In the genomic region with DNA sequence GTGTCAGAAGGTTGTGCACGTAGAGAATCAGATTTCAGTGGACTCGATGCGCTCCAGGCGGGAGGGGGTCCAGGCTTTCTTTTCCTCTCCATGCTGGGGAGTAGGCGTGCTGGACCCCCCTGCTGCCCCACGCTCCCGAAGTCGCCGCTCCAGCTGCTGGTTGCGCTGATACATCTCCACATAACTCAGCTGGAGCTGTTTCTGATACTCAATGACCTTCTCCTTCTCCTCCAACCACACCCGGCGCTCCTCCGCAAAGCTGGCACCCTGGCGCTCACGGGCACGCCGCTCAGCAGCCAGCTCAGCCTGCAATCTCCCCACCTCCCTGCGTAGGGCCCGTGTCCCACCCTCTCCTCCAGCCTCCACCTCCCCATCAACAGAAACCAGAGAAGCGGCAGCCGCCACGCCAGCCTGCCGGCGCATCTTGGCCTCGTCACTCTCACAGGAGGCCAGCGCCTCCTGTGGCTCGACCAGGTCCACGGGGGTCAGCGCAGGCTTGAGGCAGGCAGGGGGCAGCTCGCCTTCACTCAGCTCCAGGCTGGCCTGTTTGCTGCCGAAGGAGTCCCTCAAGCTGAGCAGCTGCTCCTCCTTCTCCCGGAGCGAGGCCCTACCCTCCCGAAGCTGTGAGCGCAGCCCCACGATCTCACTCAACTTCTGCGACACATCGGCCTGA, we compare ENCODE assay signal across 8 mouse cellular contexts. TPM values are rescaled to one million over a fixed set of nuclear protein-coding genes. Genes with fewer than 3 reads are reported as not detected.
DNase-seq lines count a peak whose midpoint lies in the region; ATAC-seq and TF ChIP-seq lines count a peak whose summit lies in the region.

No protein-coding gene starts in this region.

- H3K36me3 ChIP-seq in kidney, adult 2 months (ENCODE audit: control insufficient read depth, insufficient read depth, low read length) = 0 out of 2 replicates have a peak, but pooled peaks cover 2% of the 10 kb centered on the region
- no peaks in the 10 kb centered on the region; the same call in 1 of the 2 replicates for H3K36me3 ChIP-seq in forebrain, embryonic 16.5 days (ENCODE audit: control insufficient read depth, insufficient read depth)
- peaks cover 18% of the 10 kb centered on the region; the same call in 1 of the 2 replicates for H3K36me3 ChIP-seq in intestine, postnatal 0 days (ENCODE audit: control insufficient read depth, insufficient read depth)
- H3K36me3 ChIP-seq in stomach, embryonic 16.5 days (ENCODE audit: control insufficient read depth, insufficient read depth, low read length) = no peaks in the 10 kb centered on the region

- peaks cover 39% of the 10 kb centered on the region for H3K4me1 ChIP-seq in kidney, adult 2 months (ENCODE audit: control insufficient read depth, insufficient read depth, low read length)
- peaks cover 11% of the 10 kb centered on the region for H3K4me1 ChIP-seq in forebrain, embryonic 16.5 days (replicated peaks; ENCODE audit: control insufficient read depth, insufficient read depth, low read length)
- peaks cover 9% of the 10 kb centered on the region; the same call in 1 of the 2 replicates for H3K4me1 ChIP-seq in intestine, postnatal 0 days (replicated peaks; ENCODE audit: control insufficient read depth, insufficient read depth, low read length)
- peaks cover 15% of the 10 kb centered on the region; the same call in 1 of the 2 replicates for H3K4me1 ChIP-seq in stomach, embryonic 16.5 days (ENCODE audit: control insufficient read depth, insufficient read depth, low read length)

- H3K4me2 ChIP-seq in forebrain, embryonic 16.5 days (ENCODE audit: low read length) = peak overlapping the region; percentile 52
- H3K4me2 ChIP-seq in intestine, postnatal 0 days (replicated peaks; ENCODE audit: low read depth) = peak overlapping the region; percentile 68
- H3K4me2 ChIP-seq in stomach, embryonic 16.5 days (ENCODE audit: low read depth, low read length) = peak overlapping the region; percentile 76

- 21% methylated on average over 38 of the region's 38 CpGs for WGBS in kidney, adult 2 months
- WGBS in forebrain, embryonic 16.5 days = 6% methylated on average over 36 of the region's 38 CpGs
- 25% methylated on average over 38 of the region's 38 CpGs for WGBS in intestine, postnatal 0 days
- 8% methylated on average over 38 of the region's 38 CpGs for WGBS in stomach, embryonic 16.5 days

- DNase-seq in kidney, adult 2 months = no peak
- no peak for DNase-seq in kidney, adult 8-10 months
- DNase-seq in cerebellum, adult 18-20 months = peak; percentile 48 to 60
- DNase-seq in layer of hippocampus, adult 11-12 months (ENCODE audit: low spot score) = no peak

- TF ChIP-seq POLR2A in kidney, adult 2 months (IDR thresholded peaks at IDR 0.05; ENCODE audit: low read depth, low read length) = no peak

- H3K9ac ChIP-seq in forebrain, embryonic 16.5 days (replicated peaks; ENCODE audit: low read depth, low read length) = peak overlapping the region; percentile 54
- peak overlapping the region; percentile 27 for H3K9ac ChIP-seq in intestine, postnatal 0 days (ENCODE audit: low read depth, low read length)
- peak overlapping the region; percentile 70 for H3K9ac ChIP-seq in stomach, embryonic 16.5 days (ENCODE audit: low read length)

- H3K27me3 ChIP-seq in kidney, adult 2 months (replicated peaks; ENCODE audit: control insufficient read depth, insufficient read depth, low read length) = no peaks in the 10 kb centered on the region
- H3K27me3 ChIP-seq in forebrain, embryonic 16.5 days (replicated peaks; ENCODE audit: control insufficient read depth, insufficient read depth, low read length) = peaks cover 25% of the 10 kb centered on the region
- H3K27me3 ChIP-seq in intestine, postnatal 0 days (replicated peaks; ENCODE audit: control insufficient read depth, insufficient read depth, low read length) = no peaks in the 10 kb centered on the region
- peaks cover 17% of the 10 kb centered on the region for H3K27me3 ChIP-seq in stomach, embryonic 16.5 days (ENCODE audit: control insufficient read depth, insufficient read depth, low read length)

- peak overlapping the region; percentile 10; the same call in 1 of the 2 replicates for H3K4me3 ChIP-seq in kidney, adult 2 months (ENCODE audit: insufficient read depth, low read depth, low read length)
- H3K4me3 ChIP-seq in forebrain, embryonic 16.5 days (replicated peaks; ENCODE audit: low read length) = peak overlapping the region; percentile 26
- H3K4me3 ChIP-seq in intestine, postnatal 0 days (ENCODE audit: low read depth, low read length) = peak overlapping the region; percentile 21
- peak overlapping the region; percentile 45 for H3K4me3 ChIP-seq in stomach, embryonic 16.5 days (replicated peaks; ENCODE audit: low read length)

- peak; percentile 18 for ATAC-seq in forebrain, embryonic 16.5 days
- ATAC-seq in intestine, postnatal 0 days = no peak
- peak; percentile 29; the same call in 1 of the 2 replicates for ATAC-seq in megakaryocyte, adult 5-6 weeks (ENCODE audit: poor library complexity, severe bottlenecking)
- ATAC-seq in stomach, embryonic 16.5 days (ENCODE audit: insufficient read depth, low FRiP score) = peak; percentile 20; the same call in 1 of the 2 replicates

- peak overlapping the region; percentile 6; the same call in 1 of the 2 replicates for H3K27ac ChIP-seq in kidney, adult 2 months (ENCODE audit: insufficient read depth, low read depth, low read length)
- no peak overlapping the region for H3K27ac ChIP-seq in forebrain, embryonic 16.5 days (ENCODE audit: low read length)
- no peak overlapping the region for H3K27ac ChIP-seq in intestine, postnatal 0 days (ENCODE audit: low read depth, low read length)
- H3K27ac ChIP-seq in stomach, embryonic 16.5 days (ENCODE audit: low read length) = no peak overlapping the region

- TF ChIP-seq CTCF in kidney, adult 2 months (conservative IDR thresholded peaks at IDR 0.05; ENCODE audit: insufficient read depth, insufficient read length, low read depth, low read length) = no peak
- peak; percentile 61 for TF ChIP-seq CTCF in intestine, postnatal 0 days (IDR thresholded peaks at IDR 0.05; ENCODE audit: low read depth)

- no peaks in the 10 kb centered on the region for H3K9me3 ChIP-seq in forebrain, embryonic 16.5 days (ENCODE audit: control insufficient read depth, low read length)
- H3K9me3 ChIP-seq in intestine, postnatal 0 days (ENCODE audit: control insufficient read depth) = no peaks in the 10 kb centered on the region
- H3K9me3 ChIP-seq in stomach, embryonic 16.5 days (replicated peaks; ENCODE audit: control insufficient read depth, low read length) = no peaks in the 10 kb centered on the region

RNA-seq across cellular contexts. Expression of a gene that starts 5.0 kb away (rescaled TPM):
- 7.3 and 8.0 TPM in 2 replicates for polyA plus RNA-seq in kidney, adult 2 months (2012; rRNA removed)
- 13.7 and 14.7 TPM in 2 replicates for polyA plus RNA-seq in forebrain, embryonic 16.5 days (2015; fragmentation: Nextera tagmentation; extraction: Ambion mirVana)
- 4.2 and 4.5 TPM in 2 replicates for polyA plus RNA-seq in intestine, postnatal 0 days (2015; fragmentation: Nextera tagmentation; extraction: Ambion mirVana)
- total RNA-seq in megakaryocyte, adult 5-6 weeks (2015) = 3.7 and 4.1 TPM in 2 replicates
- 4.4 and 10.2 TPM in 2 replicates for total RNA-seq in megakaryocyte, adult 5-6 weeks (2017)
- polyA plus RNA-seq in stomach, embryonic 16.5 days (2015; fragmentation: Nextera tagmentation; extraction: Ambion mirVana) = 9.6 and 10.7 TPM in 2 replicates

RNA-seq across cellular contexts. Expression of a gene that starts 5.0 kb away (rescaled TPM):
- 3.4 and 4.0 TPM in 2 replicates for polyA plus RNA-seq in kidney, adult 2 months (2012; rRNA removed)
- polyA plus RNA-seq in forebrain, embryonic 16.5 days (2015; fragmentation: Nextera tagmentation; extraction: Ambion mirVana) = 12.5 and 17.2 TPM in 2 replicates
- 6.4 and 6.8 TPM in 2 replicates for polyA plus RNA-seq in intestine, postnatal 0 days (2015; fragmentation: Nextera tagmentation; extraction: Ambion mirVana)
- 11.0 and 12.4 TPM in 2 replicates for total RNA-seq in megakaryocyte, adult 5-6 weeks (2015)
- 11.9 and 12.4 TPM in 2 replicates for total RNA-seq in megakaryocyte, adult 5-6 weeks (2017)
- polyA plus RNA-seq in stomach, embryonic 16.5 days (2015; fragmentation: Nextera tagmentation; extraction: Ambion mirVana) = 14.7 and 16.0 TPM in 2 replicates

RNA-seq across cellular contexts. Expression of a gene that starts 7.7 kb away (rescaled TPM):
- polyA plus RNA-seq in kidney, adult 2 months (2012; rRNA removed) = 169 and 188 TPM in 2 replicates
- polyA plus RNA-seq in forebrain, embryonic 16.5 days (2015; fragmentation: Nextera tagmentation; extraction: Ambion mirVana) = 8.4 and 11.3 TPM in 2 replicates
- 9.7 and 11.4 TPM in 2 replicates for polyA plus RNA-seq in intestine, postnatal 0 days (2015; fragmentation: Nextera tagmentation; extraction: Ambion mirVana)
- total RNA-seq in megakaryocyte, adult 5-6 weeks (2015) = 0.25 and 0.65 TPM in 2 replicates
- 0.24 and 0.37 TPM in 2 replicates for total RNA-seq in megakaryocyte, adult 5-6 weeks (2017)
- polyA plus RNA-seq in stomach, embryonic 16.5 days (2015; fragmentation: Nextera tagmentation; extraction: Ambion mirVana) = 7.5 and 8.4 TPM in 2 replicates

RNA-seq across cellular contexts. Expression of a gene that starts 29.6 kb away (rescaled TPM):
- polyA plus RNA-seq in kidney, adult 2 months (2012; rRNA removed) = 143 and 152 TPM in 2 replicates
- 57.1 and 62.3 TPM in 2 replicates for polyA plus RNA-seq in forebrain, embryonic 16.5 days (2015; fragmentation: Nextera tagmentation; extraction: Ambion mirVana)
- polyA plus RNA-seq in intestine, postnatal 0 days (2015; fragmentation: Nextera tagmentation; extraction: Ambion mirVana) = 118 and 120 TPM in 2 replicates
- total RNA-seq in megakaryocyte, adult 5-6 weeks (2015) = 41.6 and 45.2 TPM in 2 replicates
- total RNA-seq in megakaryocyte, adult 5-6 weeks (2017) = 51.3 and 64.6 TPM in 2 replicates
- 76.6 and 78.6 TPM in 2 replicates for polyA plus RNA-seq in stomach, embryonic 16.5 days (2015; fragmentation: Nextera tagmentation; extraction: Ambion mirVana)

RNA-seq across cellular contexts. Expression of a gene that starts 32.5 kb away (rescaled TPM):
- 33.9 and 34.2 TPM in 2 replicates for polyA plus RNA-seq in kidney, adult 2 months (2012; rRNA removed)
- polyA plus RNA-seq in forebrain, embryonic 16.5 days (2015; fragmentation: Nextera tagmentation; extraction: Ambion mirVana) = 117 and 124 TPM in 2 replicates
- 59.1 and 60.8 TPM in 2 replicates for polyA plus RNA-seq in intestine, postnatal 0 days (2015; fragmentation: Nextera tagmentation; extraction: Ambion mirVana)
- 30.3 and 31.9 TPM in 2 replicates for total RNA-seq in megakaryocyte, adult 5-6 weeks (2015)
- total RNA-seq in megakaryocyte, adult 5-6 weeks (2017) = 48.5 and 50.7 TPM in 2 replicates
- polyA plus RNA-seq in stomach, embryonic 16.5 days (2015; fragmentation: Nextera tagmentation; extraction: Ambion mirVana) = 71.7 and 85.5 TPM in 2 replicates

Comparison
In these comparisons a context has a peak if more than half of its experiments do, and no peak if none do; other contexts are left out.
1. DNase-seq: peak in cerebellum, adult 18-20 months (2 of 2); none in kidney, adult 2 months (single experiment), kidney, adult 8-10 months (0 of 2) and layer of hippocampus, adult 11-12 months (single experiment).
2. RNA of a gene that starts 7.7 kb away (polyA plus RNA-seq): 169 to 188 TPM in kidney, adult 2 months; 8.4 to 11.3 TPM in forebrain, embryonic 16.5 days, 9.7 to 11.4 TPM in intestine, postnatal 0 days and 7.5 to 8.4 TPM in stomach, embryonic 16.5 days; every median in the first group is over 10 times any median in the second.
3. Peak in every context shown above with its lines, with median percentiles within 50 percentile points of each other: H3K4me3 ChIP-seq, H3K4me2 ChIP-seq and H3K9ac ChIP-seq.